Mouse (Mus musculus) heart, adult 11 months (tissue): Measurements from ENCODE around the gene Sirt6.

ENCODE experiments used
- DNase-seq: peaks from one replicate; pipeline ENCODE4 v3.0.0; 2022

Sirt6 gene

GRCm38 (mm10) chr10:81626994-81627835, at the start of gene Sirt6:
Gene Sirt6, minus strand, starts transcription at chr10:81627797.
- DNase-seq = peak; percentile 99

- peak; percentile 39 for DNase-seq
Measured at GRCm38 (mm10) chr10:81656174-81656573, 28.6 kb upstream of the Sirt6 start.

GRCm38 (mm10) chr10:81655178-81655577, 27.6 kb upstream of the Sirt6 start:
- peak; percentile 69 for DNase-seq

- DNase-seq = peak; percentile 99
Measured at GRCm38 (mm10) chr10:81648803-81649775, 21.5 kb upstream of the Sirt6 start, which contains the start of gene Gm10778. Gene Gm10778, plus strand, starts transcription at chr10:81649059.

GRCm38 (mm10) chr10:81646015-81646555, 18.5 kb upstream of the Sirt6 start:
- DNase-seq = peak; percentile 89

- peak; percentile 71 for DNase-seq
Measured at GRCm38 (mm10) chr10:81645391-81645790, 17.8 kb upstream of the Sirt6 start.

GRCm38 (mm10) chr10:81644716-81645115, 17.1 kb upstream of the Sirt6 start:
- peak; percentile 89 for DNase-seq

- DNase-seq = no peak
Measured at GRCm38 (mm10) chr10:81644162-81644561, 16.6 kb upstream of the Sirt6 start.

GRCm38 (mm10) chr10:81643449-81644055, 16.0 kb upstream of the Sirt6 start:
- peak; percentile 100 for DNase-seq

- no peak for DNase-seq
Measured at GRCm38 (mm10) chr10:81642648-81643448, 15.3 kb upstream of the Sirt6 start.

- DNase-seq = peak; percentile 93
Measured at GRCm38 (mm10) chr10:81641978-81642647, 14.5 kb upstream of the Sirt6 start.

GRCm38 (mm10) chr10:81641566-81641965, 14.0 kb upstream of the Sirt6 start:
- peak; percentile 84 for DNase-seq

- DNase-seq = peak; percentile 93
Measured at GRCm38 (mm10) chr10:81640825-81641224, 13.2 kb upstream of the Sirt6 start.

GRCm38 (mm10) chr10:81638101-81638500, 10.5 kb upstream of the Sirt6 start:
- DNase-seq = peak; percentile 89

GRCm38 (mm10) chr10:81636338-81636737, 8.7 kb upstream of the Sirt6 start:
- DNase-seq = peak; percentile 86

- DNase-seq = peak; percentile 98
Measured at GRCm38 (mm10) chr10:81633253-81634099, 5.9 kb upstream of the Sirt6 start.

- no peak for DNase-seq
Measured at GRCm38 (mm10) chr10:81628390-81628789, 793 bp upstream of the Sirt6 start, which contains the start of gene Ankrd24. Gene Ankrd24, plus strand, starts transcription at chr10:81628540.

- DNase-seq = peak; percentile 94
Measured at GRCm38 (mm10) chr10:81627836-81628220, 231 bp upstream of the Sirt6 start.

GRCm38 (mm10) chr10:81626101-81626993, 1.2 kb downstream of the Sirt6 start:
- DNase-seq = no peak
